Mouse (Mus musculus): ENCODE data around the gene Tbc1d20.

DNA sequence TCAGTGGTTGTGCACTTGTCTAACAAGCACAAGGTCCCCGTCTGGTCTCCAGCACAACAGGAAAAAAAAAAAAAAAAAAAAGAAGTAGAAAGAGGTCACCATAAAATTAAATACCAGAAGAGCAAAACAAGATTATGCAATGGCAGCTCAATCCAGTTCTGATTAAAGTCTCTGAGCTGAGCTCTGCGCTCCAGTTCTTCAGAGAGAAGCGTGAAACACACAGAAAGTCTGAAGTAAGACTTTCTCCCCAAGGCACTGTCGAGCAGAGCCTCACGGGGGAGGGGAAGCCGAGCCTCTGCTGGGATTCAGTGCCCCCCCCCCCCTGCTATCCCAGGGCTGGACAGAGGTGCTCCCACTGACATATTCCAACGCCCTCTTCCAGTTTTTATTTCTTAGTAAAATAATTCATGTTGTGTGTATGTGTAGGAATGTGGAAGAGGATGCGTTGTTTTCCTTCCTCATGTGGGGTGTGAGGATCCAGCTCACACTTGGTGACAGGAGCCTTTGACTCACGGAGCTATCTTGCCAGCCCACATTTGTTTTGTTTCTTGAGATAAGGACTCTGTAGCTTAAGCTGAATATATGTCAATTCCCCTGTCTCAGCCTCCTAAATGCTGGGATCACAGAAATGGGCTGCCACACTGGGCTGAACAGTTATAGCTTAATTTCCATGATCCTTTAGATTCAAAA, 53.3 kb downstream of the Tbc1d20 start:
- TF ChIP-seq CTCF (IDR thresholded peaks at IDR 0.05; ENCODE audit: extremely low read depth, insufficient read depth, low read length): no peak
- no peak for TF ChIP-seq POLR2A (IDR thresholded peaks at IDR 0.05; ENCODE audit: extremely low read depth, insufficient read depth, low read length)
